Mouse (Mus musculus) kidney, embryonic 16.5 days (tissue): ENCODE measurements around the gene Pik3c2g. TPM values are rescaled to one million over a fixed set of nuclear protein-coding genes. Genes with fewer than 3 reads are reported as not detected.

Experiments used
- ATAC-seq: fragments of 200-750 bp; cut with Nextera tagmentation; 2 replicates; pipeline ENCODE4 v1.8.0; 2017; ENCODE audit warnings: moderate TSS enrichment; ENCODE audit not compliant: low FRiP score, low TSS enrichment
- H3K27ac ChIP-seq: fragments of 300-500 bp; sonication (generic); 2 replicates; pipeline ENCODE4 v1.5.1; 2014; ENCODE audit warnings: low read length
- H3K27me3 ChIP-seq: fragments of 300-500 bp; sonication (generic); 2 replicates; pipeline ENCODE4 v1.6.1; 2014; ENCODE audit warnings: low read length, control low read depth, mixed read lengths; ENCODE audit not compliant: insufficient read depth
- H3K36me3 ChIP-seq: fragments of 300-500 bp; sonication (generic); 2 replicates; pipeline ENCODE4 v1.6.1; 2014; ENCODE audit warnings: low read length, control low read depth, mixed read lengths; ENCODE audit not compliant: insufficient read depth
- H3K4me1 ChIP-seq: fragments of 300-500 bp; sonication (generic); 2 replicates; pipeline ENCODE4 v1.6.1; 2014; ENCODE audit warnings: low read length, control low read depth, mixed read lengths; ENCODE audit not compliant: insufficient read depth
- H3K4me2 ChIP-seq: fragments of 300-500 bp; sonication (generic); replicated peaks from 2 replicates; pipeline ENCODE4 v1.6.1; 2014; ENCODE audit warnings: low read depth, low read length
- H3K4me3 ChIP-seq: fragments of 300-500 bp; sonication (generic); 2 replicates; pipeline ENCODE4 v1.5.1; 2014; ENCODE audit warnings: mild to moderate bottlenecking, low read length
- H3K9ac ChIP-seq: fragments of 300-500 bp; sonication (generic); replicated peaks from 2 replicates; pipeline ENCODE4 v1.6.1; 2014; ENCODE audit warnings: low read length
- H3K9me3 ChIP-seq: fragments of 300-500 bp; sonication (generic); 2 replicates; pipeline ENCODE4 v1.6.1; 2016; ENCODE audit warnings: low read length, control low read depth
- WGBS: fragments of 180-500 bp; shearing (Covaris S2); extraction: QIAGEN DNeasy Blood & Tissue Kit; methylation state at CpG from one replicate; pipeline ENCODE4 v1.1.7; 2014; 5-methylcytosine and 5-hydroxymethylcytosine counted together
- polyA plus RNA-seq: library from polyadenylated mRNA; unstranded; fragments of >200 nt; fragmentation: Nextera tagmentation; extraction: Ambion mirVana; gene quantifications from 2 replicates; pipeline ENCODE4 v1.2.1, GENCODE M21; 2015

The Pik3c2g gene
- polyA plus RNA-seq, 1 experiment from 2014 or later = 0.29 TPM

DNA sequence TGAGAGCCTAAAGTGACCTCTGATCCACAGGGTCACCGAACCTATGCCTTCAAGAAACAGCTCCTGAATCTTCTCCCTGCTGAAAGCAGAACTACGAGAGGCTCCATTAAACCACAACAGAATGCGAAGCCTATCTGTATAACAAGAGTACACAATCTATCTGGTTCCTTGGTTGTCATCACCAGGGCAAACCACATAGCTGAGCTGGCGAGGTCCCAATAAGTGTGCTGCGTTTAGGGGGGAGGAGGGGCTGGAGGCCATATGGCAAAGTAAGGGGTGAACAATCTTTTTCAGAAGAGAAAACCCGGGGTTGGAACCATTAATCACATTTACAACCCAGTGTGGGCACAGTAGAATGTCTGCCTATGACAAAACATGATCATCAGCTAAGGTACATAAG lies 251.2 kb downstream of the Pik3c2g start:
- Histone ChIP-seq H3K27me3 (no peaks in the 10 kb centered on the region), H3K9me3 (no peaks in the 10 kb centered on the region), H3K4me2 (no peak overlapping the region), H3K9ac (no peak overlapping the region), H3K36me3 (no peaks in the 10 kb centered on the region), H3K27ac (no peak overlapping the region), H3K4me1 (no peaks in the 10 kb centered on the region), H3K4me3 (no peak overlapping the region)
- WGBS = 67% methylated on average over 6 of the region's 6 CpGs
- ATAC-seq = no peak

DNA sequence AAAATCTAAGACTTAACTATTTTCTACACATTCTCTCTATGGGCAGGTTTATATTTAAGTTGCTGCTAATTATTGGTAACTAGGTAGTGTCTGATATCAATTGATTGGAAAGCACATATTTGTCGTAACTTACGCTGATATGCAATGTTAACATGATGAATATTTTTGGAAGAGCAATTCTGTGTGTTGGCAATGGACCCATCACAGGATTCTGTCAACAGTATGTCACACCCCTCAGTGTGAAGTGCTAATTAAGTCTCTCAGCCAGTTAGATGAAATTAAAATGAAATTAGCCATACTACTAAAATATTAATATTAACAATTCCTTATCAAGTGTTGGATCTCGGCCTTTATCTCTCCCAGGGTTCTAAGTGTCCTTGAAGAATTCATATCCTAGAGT lies 251.7 kb downstream of the Pik3c2g start:
- Histone ChIP-seq H3K27me3 (no peaks in the 10 kb centered on the region), H3K27ac (no peak overlapping the region), H3K36me3 (no peaks in the 10 kb centered on the region), H3K4me2 (no peak overlapping the region), H3K4me1 (no peaks in the 10 kb centered on the region), H3K9me3 (no peaks in the 10 kb centered on the region), H3K4me3 (no peak overlapping the region), H3K9ac (no peak overlapping the region)
- ATAC-seq = no peak
- WGBS = 94% methylated on average over 3 of the region's 3 CpGs

DNA sequence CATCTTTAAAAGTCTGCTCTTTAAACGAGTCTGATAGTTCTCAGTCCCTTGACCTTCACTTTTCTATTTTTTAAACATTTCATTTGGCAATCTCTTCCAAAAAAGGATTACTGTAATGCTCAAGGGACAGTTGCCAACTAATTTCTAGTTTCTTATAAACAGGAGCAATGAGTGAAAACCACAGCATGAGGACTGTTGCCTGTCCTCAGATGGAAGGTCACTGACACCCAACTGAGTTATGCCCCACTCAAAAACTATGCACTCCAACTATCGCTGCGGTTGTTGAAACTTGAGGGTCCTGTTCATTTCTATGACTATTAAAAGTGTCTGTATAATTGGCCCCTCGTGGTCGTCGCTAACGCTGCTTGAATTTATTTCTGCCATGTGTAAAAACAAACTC lies 252.9 kb downstream of the Pik3c2g start:
- H3K9ac ChIP-seq = no peak overlapping the region
- no peak overlapping the region for H3K4me2 ChIP-seq
- no peak for ATAC-seq
- H3K27ac ChIP-seq = no peak overlapping the region
- no peaks in the 10 kb centered on the region for H3K27me3 ChIP-seq
- no peaks in the 10 kb centered on the region for H3K9me3 ChIP-seq
- 55% methylated on average over 7 of the region's 7 CpGs for WGBS
- no peaks in the 10 kb centered on the region for H3K4me1 ChIP-seq
- no peak overlapping the region for H3K4me3 ChIP-seq
- H3K36me3 ChIP-seq = no peaks in the 10 kb centered on the region

DNA sequence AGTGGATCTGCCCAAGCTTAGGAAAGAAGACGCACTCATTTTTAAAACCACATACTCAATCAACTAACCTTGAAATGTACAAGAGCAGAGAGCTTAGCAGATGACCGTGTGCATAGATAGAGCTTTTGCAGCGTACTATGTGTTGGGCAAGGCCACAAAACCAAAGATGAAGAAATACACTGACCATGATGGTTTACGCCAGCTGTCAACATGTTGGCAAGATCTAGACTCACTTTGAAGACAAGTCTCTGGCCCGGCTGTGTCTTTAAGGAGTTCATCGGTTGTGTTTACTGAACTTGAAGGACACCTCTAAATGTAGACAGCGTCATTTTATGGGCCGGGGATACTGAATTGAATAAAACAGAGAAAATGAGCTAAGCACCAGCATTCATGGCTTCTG lies 254.3 kb downstream of the Pik3c2g start:
- Histone ChIP-seq H3K27me3 (no peaks in the 10 kb centered on the region), H3K36me3 (no peaks in the 10 kb centered on the region), H3K9me3 (no peaks in the 10 kb centered on the region), H3K4me2 (no peak overlapping the region), H3K4me1 (no peaks in the 10 kb centered on the region), H3K27ac (no peak overlapping the region), H3K4me3 (no peak overlapping the region), H3K9ac (no peak overlapping the region)
- WGBS = 96% methylated on average over 8 of the region's 8 CpGs
- ATAC-seq = no peak

DNA sequence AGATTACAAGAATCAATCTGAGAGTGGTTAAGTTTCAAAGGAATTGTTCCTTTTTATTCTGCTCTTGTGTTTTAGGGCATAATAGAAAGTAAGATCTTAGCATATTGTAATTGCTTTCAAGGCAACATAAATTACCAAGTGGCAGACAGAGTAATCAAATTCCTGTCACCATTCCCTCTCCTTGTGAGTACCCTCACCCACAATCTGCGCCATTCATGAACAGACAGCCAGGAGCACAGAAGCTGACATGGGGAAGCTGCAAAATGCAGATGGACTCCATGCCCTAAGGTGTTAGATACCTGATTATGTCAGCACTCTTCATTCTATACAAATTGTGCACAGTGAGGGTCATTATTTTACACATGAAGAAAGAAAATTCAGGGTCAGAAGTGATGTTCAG lies 255.6 kb downstream of the Pik3c2g start:
- Histone ChIP-seq H3K4me3 (no peak overlapping the region), H3K4me1 (no peaks in the 10 kb centered on the region), H3K27me3 (no peaks in the 10 kb centered on the region), H3K4me2 (no peak overlapping the region), H3K36me3 (no peaks in the 10 kb centered on the region), H3K9ac (no peak overlapping the region), H3K9me3 (no peaks in the 10 kb centered on the region), H3K27ac (no peak overlapping the region)
- ATAC-seq = no peak
- WGBS = 87% methylated on average over 1 of the region's 1 CpGs

DNA sequence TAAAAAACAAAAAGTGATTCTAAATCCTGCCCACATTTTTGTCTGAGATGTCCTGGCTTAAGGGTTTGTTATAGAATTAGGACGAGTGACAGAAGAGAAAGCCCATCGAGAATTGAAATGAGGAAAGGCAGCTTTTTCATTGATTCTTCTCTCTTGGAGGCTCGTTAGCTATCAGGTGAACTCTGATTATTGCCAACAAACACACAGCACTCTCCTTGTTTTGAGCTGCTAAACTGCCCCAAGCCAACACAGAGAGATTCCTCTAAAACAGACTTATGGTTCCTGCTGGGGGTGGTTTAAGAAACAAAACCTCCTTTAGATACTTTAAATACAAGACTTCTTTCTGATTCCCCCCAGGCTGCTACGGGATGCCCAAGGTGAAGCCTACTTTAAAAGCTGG lies 256.5 kb downstream of the Pik3c2g start:
- Histone ChIP-seq H3K9ac (no peak overlapping the region), H3K27ac (no peak overlapping the region), H3K36me3 (no peaks in the 10 kb centered on the region), H3K27me3 (no peaks in the 10 kb centered on the region), H3K4me2 (no peak overlapping the region), H3K4me1 (no peaks in the 10 kb centered on the region), H3K9me3 (no peaks in the 10 kb centered on the region), H3K4me3 (no peak overlapping the region)
- no peak for ATAC-seq
- 82% methylated on average over 4 of the region's 4 CpGs for WGBS

DNA sequence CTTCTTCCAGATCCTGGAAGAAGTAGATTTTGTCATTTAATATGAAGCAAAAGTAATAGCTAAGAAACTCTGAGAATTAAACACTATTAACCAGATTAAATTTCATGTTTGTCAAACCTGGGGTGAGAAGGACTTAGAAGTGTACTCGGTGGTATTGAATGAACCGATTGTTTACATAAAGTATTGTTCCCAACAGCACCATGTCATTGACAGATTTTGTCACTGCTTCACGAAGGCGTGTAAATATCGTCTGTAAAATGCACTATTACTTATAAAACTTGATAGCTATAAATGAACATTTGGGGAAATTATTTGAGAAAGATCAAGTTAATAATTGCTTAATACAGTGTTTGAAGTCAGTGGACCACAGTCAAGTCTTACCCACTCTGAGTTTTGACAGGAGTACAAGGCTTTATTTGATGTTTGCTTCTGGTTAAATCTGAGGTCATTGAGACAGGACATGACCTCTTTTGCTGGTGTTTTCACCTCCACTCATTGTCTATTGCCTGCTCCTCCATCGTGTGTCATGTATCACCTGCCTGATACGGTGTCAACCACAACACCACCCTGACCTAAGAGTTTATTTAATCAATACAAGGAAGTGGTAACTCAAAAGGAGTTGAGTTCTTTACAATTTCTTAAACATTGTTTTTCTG lies 260.0 kb downstream of the Pik3c2g start:
- no peak overlapping the region for H3K27ac ChIP-seq
- no peaks in the 10 kb centered on the region for H3K27me3 ChIP-seq
- H3K4me3 ChIP-seq = no peak overlapping the region
- 64% methylated on average over 7 of the region's 7 CpGs for WGBS
- no peak overlapping the region for H3K9ac ChIP-seq
- H3K36me3 ChIP-seq = no peaks in the 10 kb centered on the region
- H3K9me3 ChIP-seq = no peaks in the 10 kb centered on the region
- no peaks in the 10 kb centered on the region for H3K4me1 ChIP-seq
- ATAC-seq = no peak
- no peak overlapping the region for H3K4me2 ChIP-seq

DNA sequence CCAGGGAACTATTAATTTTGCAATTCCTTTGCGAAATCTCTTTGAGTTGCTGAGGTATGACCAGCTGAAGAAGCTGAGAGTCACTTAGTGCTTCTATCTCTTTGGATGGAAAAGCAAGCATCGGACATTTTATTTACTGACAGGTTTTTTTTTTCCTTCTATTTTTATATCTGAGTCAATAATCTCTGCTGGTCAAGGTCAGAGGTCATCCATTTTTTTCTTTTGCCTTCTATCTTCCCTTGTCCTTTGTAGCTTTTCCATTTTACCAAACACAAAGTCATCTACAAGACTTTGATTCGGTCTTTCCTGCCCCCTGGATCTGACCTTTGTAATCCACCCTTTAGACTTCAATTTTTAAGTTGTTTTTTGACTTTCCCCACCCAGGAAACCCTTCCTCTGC lies 262.9 kb downstream of the Pik3c2g start:
- no peaks in the 10 kb centered on the region for H3K4me1 ChIP-seq
- no peak overlapping the region for H3K27ac ChIP-seq
- no peaks in the 10 kb centered on the region for H3K36me3 ChIP-seq
- no peak overlapping the region for H3K9ac ChIP-seq
- H3K4me2 ChIP-seq = no peak overlapping the region
- no peak overlapping the region for H3K4me3 ChIP-seq
- H3K9me3 ChIP-seq = no peaks in the 10 kb centered on the region
- no peak for ATAC-seq
- H3K27me3 ChIP-seq = no peaks in the 10 kb centered on the region
- 72% methylated on average over 3 of the region's 3 CpGs for WGBS

DNA sequence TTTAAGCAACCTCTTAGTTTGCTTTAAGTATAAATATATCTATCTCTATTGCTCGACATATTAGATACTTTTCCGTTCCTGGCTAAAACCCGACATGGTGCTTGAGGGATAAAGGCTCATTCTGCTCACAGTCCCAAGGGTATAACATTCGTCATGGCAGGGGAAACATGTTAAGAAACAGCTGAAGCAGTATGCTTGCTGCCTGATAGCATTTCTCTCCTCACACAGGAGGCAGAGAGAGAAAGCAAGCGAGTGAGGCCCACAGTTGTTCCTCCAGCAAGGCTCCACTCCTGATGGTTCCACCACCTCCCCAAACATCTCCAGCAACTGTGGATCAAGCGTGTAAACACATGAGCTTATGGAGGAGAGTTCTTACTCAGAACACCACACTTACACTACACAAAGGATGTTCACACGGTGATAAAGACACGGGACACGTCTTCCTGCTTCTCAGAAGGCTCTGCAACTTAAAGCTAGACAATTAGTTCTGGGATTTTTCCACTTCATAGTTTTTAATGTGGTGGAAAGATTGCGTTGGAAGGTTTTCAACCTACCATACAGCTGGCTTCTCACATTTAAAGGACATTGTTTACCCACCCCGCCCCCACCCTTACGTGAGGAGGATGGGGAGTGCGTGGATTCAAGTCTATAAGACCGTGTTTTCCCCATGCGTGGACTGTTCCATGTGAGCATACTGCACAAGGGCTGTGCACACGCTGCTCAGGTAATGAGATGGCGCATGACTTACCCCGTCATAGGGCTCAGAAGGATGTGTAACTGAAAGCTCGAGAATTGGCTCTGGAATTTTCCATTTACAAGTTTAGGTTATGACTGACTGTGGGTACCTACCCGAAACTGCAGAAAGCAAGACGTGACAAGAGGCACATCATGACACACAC lies 264.9 kb downstream of the Pik3c2g start:
- Histone ChIP-seq H3K4me2 (no peak overlapping the region), H3K9me3 (no peaks in the 10 kb centered on the region), H3K27me3 (no peaks in the 10 kb centered on the region), H3K27ac (no peak overlapping the region), H3K9ac (no peak overlapping the region), H3K4me3 (no peak overlapping the region), H3K4me1 (no peaks in the 10 kb centered on the region), H3K36me3 (no peaks in the 10 kb centered on the region)
- ATAC-seq = no peak
- WGBS = 88% methylated on average over 21 of the region's 21 CpGs

DNA sequence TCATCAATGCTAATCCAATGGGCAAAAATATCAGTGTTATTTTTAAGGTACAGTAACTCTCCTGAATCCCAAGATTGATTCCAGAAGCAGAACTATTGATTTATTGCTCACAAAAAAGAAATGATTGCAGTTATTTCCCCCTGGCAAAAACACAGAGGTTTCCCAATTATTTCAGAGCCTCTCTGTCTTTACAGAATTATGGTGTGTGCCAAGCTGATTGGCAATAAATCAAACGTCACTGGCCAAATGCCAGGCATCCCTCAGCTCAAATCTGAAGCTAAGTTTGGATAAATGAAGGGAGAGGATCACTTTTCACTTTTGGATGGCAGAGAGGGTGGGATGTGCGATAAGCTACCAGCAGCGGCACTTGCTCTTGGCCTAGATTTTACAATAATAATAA lies 265.8 kb downstream of the Pik3c2g start:
- H3K4me3 ChIP-seq = no peak overlapping the region
- no peak for ATAC-seq
- H3K9me3 ChIP-seq = no peaks in the 10 kb centered on the region
- H3K9ac ChIP-seq = no peak overlapping the region
- 84% methylated on average over 3 of the region's 3 CpGs for WGBS
- H3K4me1 ChIP-seq = no peaks in the 10 kb centered on the region
- no peak overlapping the region for H3K4me2 ChIP-seq
- H3K27ac ChIP-seq = no peak overlapping the region
- H3K36me3 ChIP-seq = no peaks in the 10 kb centered on the region
- H3K27me3 ChIP-seq = no peaks in the 10 kb centered on the region
